Mouse (Mus musculus) heart, embryonic 15.5 days (tissue): ENCODE data around the gene Cnp. TPM values are rescaled to one million over a fixed set of nuclear protein-coding genes. Genes with fewer than 3 reads are reported as not detected.

Experiments
- ATAC-seq: fragments of 200-750 bp; cut with Nextera tagmentation; replicated peaks from 2 replicates; pipeline ENCODE4 v1.8.0; 2017; ENCODE audit warnings: low read depth, moderate TSS enrichment; ENCODE audit not compliant: insufficient number of reproducible peaks, insufficient read depth, low FRiP score
- H3K27ac ChIP-seq: fragments of 300-500 bp; sonication (generic); 2 replicates; pipeline ENCODE4 v1.5.1; 2015; ENCODE audit warnings: mild to moderate bottlenecking, inconsistent platforms
- H3K27me3 ChIP-seq: fragments of 300-500 bp; sonication (generic); 2 replicates; pipeline ENCODE4 v1.6.1; 2015; ENCODE audit warnings: inconsistent platforms
- H3K36me3 ChIP-seq: fragments of 300-500 bp; sonication (generic); 2 replicates; pipeline ENCODE4 v1.6.1; 2015; ENCODE audit warnings: mild to moderate bottlenecking, inconsistent platforms
- H3K4me1 ChIP-seq: fragments of 300-500 bp; sonication (generic); replicated peaks from 2 replicates; pipeline ENCODE4 v1.6.1; 2015; ENCODE audit warnings: inconsistent platforms
- H3K4me2 ChIP-seq: fragments of 300-500 bp; sonication (generic); 2 replicates; pipeline ENCODE4 v1.6.1; 2015; ENCODE audit warnings: inconsistent platforms, mild to moderate bottlenecking, moderate library complexity
- H3K4me3 ChIP-seq: fragments of 300-500 bp; sonication (generic); 2 replicates; pipeline ENCODE4 v1.5.1; 2015; ENCODE audit warnings: mild to moderate bottlenecking, inconsistent platforms
- H3K9ac ChIP-seq: fragments of 300-500 bp; sonication (generic); 2 replicates; pipeline ENCODE4 v1.6.1; 2015; ENCODE audit warnings: mild to moderate bottlenecking, inconsistent platforms
- H3K9me3 ChIP-seq: fragments of 300-500 bp; sonication (generic); replicated peaks from 2 replicates; pipeline ENCODE4 v1.6.1; 2016; ENCODE audit warnings: inconsistent platforms
- WGBS: fragments of 180-500 bp; shearing (Covaris S2); methylation state at CpG from one replicate; pipeline ENCODE4 v1.1.7; 2015; ENCODE audit warnings: mixed read lengths; 5-methylcytosine and 5-hydroxymethylcytosine counted together
- polyA plus RNA-seq: library from polyadenylated mRNA; unstranded; fragments of >200 nt; fragmentation: Nextera tagmentation; extraction: Ambion mirVana; gene quantifications from 2 replicates; pipeline ENCODE4 v1.2.1, GENCODE M21; 2015

Gene Cnp
- polyA plus RNA-seq, 1 experiment from 2014 or later: 17.4 TPM

GRCm38 (mm10) chr11:100559476-100559875 lies 15.2 kb upstream of the Cnp start:
- Histone ChIP-seq H3K36me3 (no peaks in the 10 kb centered on the region), H3K4me1 (peaks cover 3% of the 10 kb centered on the region), H3K9me3 (no peaks in the 10 kb centered on the region), H3K4me2 (no peak overlapping the region), H3K27ac (no peak overlapping the region), H3K4me3 (no peak overlapping the region), H3K9ac (no peak overlapping the region), H3K27me3 (no peaks in the 10 kb centered on the region)
- 37% methylated on average over 7 of the region's 7 CpGs for WGBS
- ATAC-seq: no peak

GRCm38 (mm10) chr11:100561748-100562147 lies 13.0 kb upstream of the Cnp start:
- Histone ChIP-seq H3K27me3 (no peaks in the 10 kb centered on the region), H3K4me3 (no peak overlapping the region), H3K9me3 (no peaks in the 10 kb centered on the region), H3K4me2 (no peak overlapping the region), H3K36me3 (no peaks in the 10 kb centered on the region), H3K27ac (no peak overlapping the region), H3K4me1 (no peaks in the 10 kb centered on the region), H3K9ac (no peak overlapping the region)
- 66% methylated on average over 5 of the region's 5 CpGs for WGBS
- ATAC-seq: no peak

- 62% methylated on average over 15 of the region's 15 CpGs for WGBS
- Histone ChIP-seq H3K4me3 (no peak overlapping the region), H3K9ac (no peak overlapping the region), H3K9me3 (no peaks in the 10 kb centered on the region), H3K36me3 (no peaks in the 10 kb centered on the region), H3K4me2 (no peak overlapping the region), H3K27me3 (no peaks in the 10 kb centered on the region), H3K4me1 (no peaks in the 10 kb centered on the region), H3K27ac (no peak overlapping the region)
- no peak for ATAC-seq
Measured at GRCm38 (mm10) chr11:100564297-100564696, 10.4 kb upstream of the Cnp start.

GRCm38 (mm10) chr11:100564703-100565102 lies 10.0 kb upstream of the Cnp start:
- 81% methylated on average over 6 of the region's 6 CpGs for WGBS
- Histone ChIP-seq H3K27me3 (no peaks in the 10 kb centered on the region), H3K9ac (no peak overlapping the region), H3K36me3 (no peaks in the 10 kb centered on the region), H3K4me3 (no peak overlapping the region), H3K27ac (no peak overlapping the region), H3K4me2 (no peak overlapping the region), H3K4me1 (no peaks in the 10 kb centered on the region), H3K9me3 (no peaks in the 10 kb centered on the region)
- no peak for ATAC-seq

- no peak for ATAC-seq
- 57% methylated on average over 5 of the region's 5 CpGs for WGBS
- H3K27ac ChIP-seq: no peak overlapping the region
Measured at GRCm38 (mm10) chr11:100567229-100567628, 7.5 kb upstream of the Cnp start.

GRCm38 (mm10) chr11:100567815-100568245 lies 6.9 kb upstream of the Cnp start:
- WGBS: 54% methylated on average over 9 of the region's 9 CpGs
- Histone ChIP-seq H3K9ac (no peak overlapping the region), H3K9me3 (no peaks in the 10 kb centered on the region), H3K4me3 (no peak overlapping the region), H3K4me2 (no peak overlapping the region), H3K27ac (no peak overlapping the region), H3K4me1 (peaks cover 9% of the 10 kb centered on the region), H3K36me3 (no peaks in the 10 kb centered on the region), H3K27me3 (no peaks in the 10 kb centered on the region)
- no peak for ATAC-seq

More at GRCm38 (mm10) chr11:100567229-100567628, 7.5 kb upstream of the Cnp start:
- peaks cover 9% of the 10 kb centered on the region for H3K4me1 ChIP-seq
- H3K9me3 ChIP-seq: no peaks in the 10 kb centered on the region
- no peak overlapping the region for H3K9ac ChIP-seq
- H3K36me3 ChIP-seq: no peaks in the 10 kb centered on the region
- no peak overlapping the region for H3K4me3 ChIP-seq
- no peak overlapping the region for H3K4me2 ChIP-seq
- no peaks in the 10 kb centered on the region for H3K27me3 ChIP-seq

- Histone ChIP-seq H3K27me3 (no peaks in the 10 kb centered on the region), H3K4me1 (peaks cover 9% of the 10 kb centered on the region), H3K36me3 (no peaks in the 10 kb centered on the region), H3K4me3 (no peak overlapping the region), H3K4me2 (no peak overlapping the region), H3K27ac (no peak overlapping the region), H3K9ac (no peak overlapping the region), H3K9me3 (no peaks in the 10 kb centered on the region)
- 75% methylated on average over 8 of the region's 8 CpGs for WGBS
- no peak for ATAC-seq
Measured at GRCm38 (mm10) chr11:100568692-100569091, 6.0 kb upstream of the Cnp start.

- ATAC-seq: no peak
- WGBS: 50% methylated on average over 9 of the region's 9 CpGs
Measured at GRCm38 (mm10) chr11:100569789-100570188, 4.9 kb upstream of the Cnp start.

GRCm38 (mm10) chr11:100570430-100571201 lies 4.1 kb upstream of the Cnp start:
- Histone ChIP-seq H3K27me3 (no peaks in the 10 kb centered on the region), H3K9ac (peak overlapping the region; percentile 35; the same call in 1 of the 2 replicates), H3K36me3 (no peaks in the 10 kb centered on the region), H3K4me3 (peak overlapping the region; percentile 32), H3K9me3 (no peaks in the 10 kb centered on the region), H3K4me1 (peaks cover 14% of the 10 kb centered on the region), H3K4me2 (peak overlapping the region; percentile 63), H3K27ac (no peak overlapping the region)
- 9% methylated on average over 8 of the region's 8 CpGs for WGBS
- ATAC-seq: 0 out of 2 replicates have a peak, but pooled peaks have one; percentile 23

More at GRCm38 (mm10) chr11:100569789-100570188, 4.9 kb upstream of the Cnp start:
- Histone ChIP-seq H3K36me3 (no peaks in the 10 kb centered on the region), H3K27me3 (no peaks in the 10 kb centered on the region), H3K4me2 (no peak overlapping the region), H3K9me3 (no peaks in the 10 kb centered on the region), H3K4me3 (no peak overlapping the region), H3K4me1 (peaks cover 9% of the 10 kb centered on the region), H3K9ac (no peak overlapping the region), H3K27ac (no peak overlapping the region)

GRCm38 (mm10) chr11:100571202-100571567 lies 3.5 kb upstream of the Cnp start:
- H3K9me3 ChIP-seq: no peaks in the 10 kb centered on the region
- H3K4me3 ChIP-seq: peak overlapping the region; percentile 32
- no peak for ATAC-seq
- H3K27me3 ChIP-seq: no peaks in the 10 kb centered on the region
- peak overlapping the region; percentile 35; the same call in 1 of the 2 replicates for H3K9ac ChIP-seq
- no peak overlapping the region for H3K27ac ChIP-seq
- no peaks in the 10 kb centered on the region for H3K36me3 ChIP-seq
- H3K4me1 ChIP-seq: peaks cover 18% of the 10 kb centered on the region
- 11% methylated on average over 16 of the region's 16 CpGs for WGBS
- H3K4me2 ChIP-seq: peak overlapping the region; percentile 63

- peak overlapping the region; percentile 67; the same call in 1 of the 2 replicates for H3K9ac ChIP-seq
- WGBS: 80% methylated on average over 3 of the region's 3 CpGs
- H3K4me1 ChIP-seq: peaks cover 23% of the 10 kb centered on the region
- no peaks in the 10 kb centered on the region for H3K9me3 ChIP-seq
- H3K27me3 ChIP-seq: no peaks in the 10 kb centered on the region
- ATAC-seq: no peak
- H3K27ac ChIP-seq: peak overlapping the region; percentile 69; the same call in 1 of the 2 replicates
- H3K36me3 ChIP-seq: 0 out of 2 replicates have a peak, but pooled peaks cover 6% of the 10 kb centered on the region
- H3K4me3 ChIP-seq: peak overlapping the region; percentile 69
- H3K4me2 ChIP-seq: peak overlapping the region; percentile 74
Measured at GRCm38 (mm10) chr11:100574188-100574587, 516 bp upstream of the Cnp start.

- H3K4me3 ChIP-seq: peak overlapping the region; percentile 69
- WGBS: 54% methylated on average over 2 of the region's 2 CpGs
- peak overlapping the region; percentile 74 for H3K4me2 ChIP-seq
- H3K4me1 ChIP-seq: peaks cover 25% of the 10 kb centered on the region
- H3K9me3 ChIP-seq: no peaks in the 10 kb centered on the region
- H3K9ac ChIP-seq: peak overlapping the region; percentile 67
- H3K27ac ChIP-seq: peak overlapping the region; percentile 69; the same call in 1 of the 2 replicates
- H3K27me3 ChIP-seq: no peaks in the 10 kb centered on the region
- peaks cover 16% of the 10 kb centered on the region; the same call in 1 of the 2 replicates for H3K36me3 ChIP-seq
- no peak for ATAC-seq
Measured at GRCm38 (mm10) chr11:100575484-100575855, 766 bp downstream of the Cnp start.
